Mouse (Mus musculus) small intestine, adult 2 months (tissue): ENCODE results near the gene G3bp2.
A peak's percentile ranks its signal among the peaks of the same experiment; 100 is the strongest.

Experiments
- CTCF ChIP-seq: fragments of 200-500 bp; IDR thresholded peaks from 2 replicates; pipeline ENCODE4 v1.5.1; 2012; ENCODE audit warnings: low read depth, mild to moderate bottlenecking, control low read depth, inconsistent platforms, low read length, moderate library complexity, mixed read lengths; ENCODE audit not compliant: insufficient replicate concordance, insufficient read length; ENCODE audit errors: extremely low read depth
- POLR2A ChIP-seq: fragments of 200-500 bp; IDR thresholded peaks from 2 replicates; pipeline ENCODE4 v1.6.1; 2012; ENCODE audit warnings: low read depth, mild to moderate bottlenecking, control low read depth, inconsistent platforms, low read length, moderate library complexity

DNA sequence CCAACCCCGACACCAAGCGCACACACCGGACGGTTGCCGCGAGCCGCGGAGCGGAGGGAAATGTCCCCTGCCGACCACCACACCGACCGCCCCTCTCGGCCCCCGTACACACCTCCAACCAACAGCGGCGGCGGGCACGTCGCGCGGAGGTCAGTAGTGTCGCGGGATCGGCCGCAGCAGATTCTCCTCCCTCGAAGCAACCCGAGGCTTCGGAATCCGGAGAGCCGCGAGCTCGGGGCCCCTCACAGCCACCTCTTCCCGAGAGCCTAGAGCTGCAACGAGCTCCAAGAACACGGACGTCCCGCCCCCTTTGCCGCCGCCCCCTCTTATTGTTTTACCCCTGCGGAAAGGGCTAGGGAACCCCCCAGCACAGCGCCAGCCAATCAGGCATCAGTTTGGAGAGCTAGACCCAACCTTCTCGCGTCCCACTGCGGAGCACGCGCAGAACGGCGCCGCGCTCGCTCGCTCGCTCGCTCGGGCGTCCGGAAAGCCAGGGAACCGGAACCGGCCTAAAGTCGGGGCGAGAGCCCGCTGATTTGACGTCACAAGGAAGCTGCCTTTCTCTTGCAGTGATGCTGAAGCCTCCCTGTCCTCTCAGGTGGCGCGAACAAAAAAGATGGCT, at the start of gene G3bp2:
- no peak for TF ChIP-seq CTCF
- peak; percentile 87 for TF ChIP-seq POLR2A
